Mouse (Mus musculus) adrenal gland, adult (tissue): Measurements from ENCODE around the gene Clic1.
A peak's percentile ranks its signal among the peaks of the same experiment; 100 is the strongest.

Source experiments
- DNase-seq, 2 experiments: peaks; one replicate each; pipeline ENCODE4 v3.0.0; 2022 to 2023; ENCODE audit warnings: low spot score in 1 of 2; ENCODE audit not compliant: inconsistent age in 2 of 2

Clic1 gene

DNA sequence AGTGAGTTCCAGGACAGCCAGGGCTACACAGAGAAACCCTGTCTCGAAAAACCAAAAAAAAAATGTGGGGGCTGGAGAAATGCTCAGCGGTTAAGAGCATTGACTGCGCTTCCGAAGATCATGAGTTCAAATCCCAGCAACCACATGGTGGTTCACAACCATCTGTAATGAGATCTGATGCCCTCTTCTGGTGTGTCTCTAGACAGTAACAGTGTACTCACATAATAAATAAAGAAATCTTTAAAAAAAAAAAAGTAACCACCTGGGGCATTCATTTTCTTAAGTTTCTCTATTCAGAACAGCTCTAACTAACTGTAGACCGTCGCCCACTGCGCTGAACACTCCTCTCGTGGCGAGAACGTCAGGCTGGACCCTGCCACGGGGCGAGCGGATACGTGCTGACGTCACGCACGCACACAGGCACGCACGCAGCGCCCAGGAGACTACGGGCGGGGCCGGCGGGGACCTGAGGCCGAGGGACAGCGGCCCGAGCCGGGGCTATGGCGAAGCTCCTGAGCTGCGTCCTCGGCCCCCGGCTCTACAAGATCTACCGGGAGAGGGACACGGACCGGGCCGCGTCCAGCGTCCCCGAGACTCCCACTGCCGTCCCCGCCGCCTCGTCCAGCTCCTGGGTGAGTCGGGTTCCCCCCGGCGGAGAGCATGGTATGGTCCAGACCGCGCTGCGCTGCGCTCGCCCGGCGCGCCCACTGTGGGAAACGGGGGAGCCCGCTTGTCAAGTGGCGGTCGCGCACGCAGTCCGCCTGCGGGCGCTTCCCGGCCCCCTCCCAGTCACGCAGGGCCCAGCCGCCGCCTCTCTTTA, 39.3 kb downstream of the Clic1 start, which contains the start of gene Abhd16a:
Gene Abhd16a, plus strand, starts transcription at position 439 of the 820 bp plus-strand sequence.
- DNase-seq = peak; percentile 95 to 98

DNA sequence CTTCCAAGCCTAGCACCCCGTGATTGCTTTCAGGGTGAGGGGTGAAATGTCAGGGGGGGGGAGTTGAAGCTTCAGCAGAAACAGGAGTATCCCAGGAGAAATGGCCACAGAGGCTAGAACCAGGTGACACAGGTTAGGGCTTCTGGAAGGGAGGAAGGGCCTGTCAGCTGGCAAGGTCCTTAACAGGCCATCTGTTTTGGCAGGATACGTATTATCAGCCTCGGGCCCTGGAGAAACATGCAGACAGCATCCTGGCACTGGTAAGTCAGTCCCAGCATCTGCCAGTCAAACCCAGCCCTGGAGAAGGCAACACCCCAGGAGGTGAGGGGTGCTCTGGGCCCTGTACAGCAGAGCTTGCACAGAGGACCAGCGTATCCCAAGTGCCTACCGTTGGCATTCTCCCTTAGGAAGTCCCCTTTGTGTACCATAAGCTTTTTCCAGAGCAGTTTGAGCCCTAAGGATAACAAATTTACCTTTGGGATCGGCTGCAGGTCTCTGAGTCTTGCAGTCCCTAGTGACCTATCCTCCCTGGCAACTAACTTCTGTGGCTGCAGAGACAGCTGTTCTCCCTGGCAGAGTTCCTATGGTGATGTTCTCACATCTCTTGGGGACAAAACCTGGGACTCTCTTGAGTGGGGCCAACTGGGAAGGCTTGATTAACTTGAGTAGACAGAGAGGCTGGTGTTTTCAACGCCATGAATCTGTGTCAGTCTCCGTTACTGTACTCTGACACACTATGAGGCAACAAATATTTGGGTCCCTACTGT, 40.6 kb downstream of the Clic1 start:
- DNase-seq = peak; percentile 45 to 69

DNA sequence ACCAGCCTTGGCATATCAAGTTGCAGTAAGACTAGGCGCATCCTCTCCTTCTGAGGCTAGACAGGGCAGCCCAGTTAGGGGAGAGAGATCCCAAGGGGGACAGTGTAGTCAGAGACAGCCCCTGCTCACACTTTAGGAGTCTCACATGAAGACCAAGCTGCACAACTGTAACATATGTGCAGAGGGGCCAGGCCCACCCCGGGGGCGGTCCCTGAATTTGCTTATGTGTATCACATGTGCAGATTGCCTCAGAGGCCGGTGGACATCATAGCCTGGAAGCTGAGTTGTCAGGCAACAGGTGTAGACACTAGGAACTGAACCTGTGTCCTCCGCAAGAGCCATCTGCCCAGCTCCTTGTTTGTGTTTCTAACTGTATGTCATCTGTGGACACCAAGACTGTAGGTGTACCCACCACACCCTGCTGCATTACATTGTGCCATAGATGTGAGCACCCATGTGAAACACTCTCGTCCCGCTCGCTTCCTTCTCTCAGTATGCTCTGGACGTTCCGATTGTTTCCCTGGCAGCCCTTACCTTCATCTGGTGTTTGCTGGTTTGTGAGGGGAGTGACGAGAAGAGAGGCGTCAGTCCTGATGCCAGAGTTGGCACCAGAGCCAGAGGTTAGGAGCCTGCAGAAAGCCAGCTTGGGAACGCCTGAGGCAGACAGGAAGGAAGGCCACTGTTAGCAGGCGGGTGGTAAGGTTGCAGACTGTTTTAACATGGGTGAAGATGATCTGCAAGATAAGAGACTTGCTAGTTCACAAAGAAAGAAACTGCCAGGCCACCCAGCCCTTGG, 42.8 kb downstream of the Clic1 start:
- DNase-seq = no peak

DNA sequence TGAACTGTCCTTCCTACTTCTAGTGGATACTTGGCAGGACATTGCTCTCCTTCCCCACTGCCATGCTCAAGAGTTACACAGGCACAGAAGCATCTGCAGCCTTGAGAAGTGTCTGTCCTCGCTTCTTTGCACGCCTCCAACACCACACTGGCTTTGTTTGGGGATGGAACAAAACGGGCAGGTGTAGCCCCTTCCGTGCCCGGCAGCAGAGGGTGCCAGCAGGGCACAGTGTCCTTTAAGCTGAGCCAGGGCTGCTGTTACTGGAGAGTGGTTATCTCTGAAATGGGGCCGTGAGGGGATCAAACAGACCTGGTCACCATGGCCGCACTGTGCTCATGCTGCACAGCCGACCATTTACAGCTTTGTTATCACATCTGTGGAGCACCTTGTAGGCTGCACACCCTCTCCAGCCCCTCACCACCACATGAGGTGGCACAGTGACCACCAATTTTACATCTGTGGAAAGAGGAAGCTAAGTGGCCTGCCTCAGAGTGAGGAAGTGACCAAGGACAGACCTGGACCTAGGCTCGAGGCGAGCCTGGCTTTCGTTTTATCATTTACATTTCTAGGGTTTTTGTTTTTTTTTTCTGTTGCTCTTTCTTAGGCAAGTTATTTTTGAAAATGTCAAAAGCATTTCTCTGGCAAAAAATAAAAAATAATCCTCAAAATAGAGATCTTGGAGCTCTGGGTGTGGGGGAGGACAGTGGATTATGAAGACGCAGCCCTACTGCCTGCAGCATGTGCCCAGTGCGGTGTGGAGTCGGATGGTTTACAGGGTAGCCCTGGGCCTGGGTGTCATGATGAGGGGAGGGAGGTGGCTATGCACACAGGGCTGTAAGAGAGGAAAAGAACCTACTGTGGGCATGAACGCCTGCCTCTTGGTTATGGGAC, 45.0 kb downstream of the Clic1 start:
- DNase-seq = no peak

DNA sequence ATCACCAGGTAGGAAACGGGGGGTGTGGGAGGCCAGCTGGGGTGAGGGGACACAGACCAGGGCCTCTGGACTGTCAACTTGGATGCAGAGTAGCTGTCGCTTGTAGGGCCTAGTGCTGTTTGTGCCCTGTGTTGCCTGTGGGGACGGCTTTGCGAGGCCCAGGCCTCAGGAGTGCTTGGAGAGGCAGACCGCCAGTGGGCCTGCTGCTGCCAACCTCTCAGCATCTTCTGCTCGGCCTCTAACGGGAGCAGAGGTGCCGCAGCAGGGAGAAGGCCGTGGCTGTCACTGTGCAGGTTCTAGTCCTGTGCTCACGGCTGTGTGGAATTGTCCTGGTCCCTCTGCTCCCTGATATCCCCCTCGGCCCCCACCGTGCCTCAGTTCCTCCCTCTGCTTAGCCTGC, 46.8 kb downstream of the Clic1 start:
- no peak for DNase-seq

DNA sequence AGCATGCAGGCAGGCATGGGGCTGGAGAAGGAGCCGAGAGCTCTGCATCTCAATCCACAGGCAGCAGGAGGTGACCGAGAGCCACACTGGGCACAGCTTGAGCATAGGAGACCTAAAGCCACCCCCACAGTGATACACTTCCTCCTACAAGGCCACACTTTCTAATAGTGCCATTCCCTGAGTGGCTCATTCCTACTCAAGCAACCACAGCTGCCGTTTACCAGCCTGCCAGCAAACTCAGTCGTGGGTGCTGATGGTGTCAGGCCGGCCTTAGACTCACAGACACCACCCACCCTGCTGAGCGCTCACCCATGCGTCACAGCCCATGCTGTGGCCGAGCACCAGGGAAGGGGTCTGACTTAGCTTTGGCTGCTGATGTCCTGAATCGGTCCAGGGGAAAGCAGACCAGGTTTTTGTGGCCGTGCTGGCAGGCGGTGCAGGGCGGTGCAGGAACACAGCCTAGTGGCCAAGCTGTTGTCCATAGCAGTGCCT, 47.4 kb downstream of the Clic1 start:
- no peak for DNase-seq

DNA sequence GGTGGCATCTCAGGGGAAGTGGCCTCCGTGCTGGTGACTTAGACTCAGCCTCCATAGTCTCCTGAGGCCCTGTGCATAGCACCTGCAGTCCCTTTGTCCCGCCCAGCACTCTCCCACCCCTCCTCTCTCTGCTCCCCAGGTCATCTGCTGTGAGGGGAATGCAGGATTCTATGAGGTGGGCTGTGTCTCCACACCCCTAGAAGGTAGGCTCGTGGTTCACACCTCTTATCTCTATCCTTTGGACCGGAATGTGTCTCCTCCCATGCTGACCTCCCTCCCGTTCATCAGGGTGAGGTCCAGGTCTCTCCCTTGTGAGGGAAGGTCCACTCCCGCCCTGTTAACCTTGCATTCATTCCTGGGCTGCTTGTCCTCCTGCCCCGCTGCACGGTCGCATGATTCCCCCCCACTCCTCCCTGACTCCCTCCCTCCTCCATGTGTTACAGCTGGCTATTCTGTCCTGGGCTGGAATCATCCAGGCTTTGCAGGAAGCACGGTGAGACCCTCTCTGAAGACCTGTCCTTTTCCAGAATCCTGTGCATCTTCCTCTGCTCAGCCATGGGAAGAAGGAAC, 50.5 kb downstream of the Clic1 start:
- no peak for DNase-seq

DNA sequence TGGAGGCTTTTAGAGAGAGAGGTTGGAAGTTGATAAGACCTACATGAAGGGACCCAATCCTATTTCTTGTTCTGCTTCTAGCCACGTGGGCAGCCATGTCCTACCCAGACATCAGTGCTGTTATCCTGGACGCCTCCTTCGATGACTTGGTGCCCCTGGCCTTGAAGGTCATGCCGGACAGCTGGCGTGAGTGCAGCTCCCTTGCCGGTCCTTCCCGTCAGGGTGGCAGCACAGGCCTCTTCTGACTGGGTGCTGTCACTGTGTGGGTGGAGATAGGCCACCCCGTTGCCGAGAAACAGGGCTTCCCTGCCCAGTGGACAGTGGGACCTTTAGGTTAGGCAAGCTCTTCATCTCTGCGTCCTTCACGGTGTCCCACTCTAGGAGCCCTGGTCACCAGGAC, 51.4 kb downstream of the Clic1 start:
- peak; percentile 45 to 56 for DNase-seq

DNA sequence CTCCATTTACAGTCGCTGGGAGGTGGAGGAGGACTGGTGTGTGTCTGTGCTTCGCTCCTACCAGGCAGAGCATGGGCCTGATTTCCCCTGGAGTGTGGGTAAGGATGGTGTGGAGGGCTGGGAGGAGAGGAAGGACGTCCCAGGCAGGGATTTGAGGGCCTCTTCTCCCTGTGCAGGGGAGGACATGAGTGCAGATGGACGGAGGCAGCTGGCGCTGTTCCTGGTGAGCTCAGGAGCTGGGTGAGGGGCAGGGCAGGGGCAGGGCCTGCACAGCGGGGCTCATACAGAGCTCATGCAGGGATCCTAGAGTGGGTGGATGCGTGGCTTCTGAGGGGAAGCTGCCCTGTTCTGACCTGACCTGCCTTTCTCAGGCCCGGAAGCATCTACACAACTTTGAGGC, 52.5 kb downstream of the Clic1 start:
- DNase-seq = peak in 1 of 2 experiments; percentile 16

DNA sequence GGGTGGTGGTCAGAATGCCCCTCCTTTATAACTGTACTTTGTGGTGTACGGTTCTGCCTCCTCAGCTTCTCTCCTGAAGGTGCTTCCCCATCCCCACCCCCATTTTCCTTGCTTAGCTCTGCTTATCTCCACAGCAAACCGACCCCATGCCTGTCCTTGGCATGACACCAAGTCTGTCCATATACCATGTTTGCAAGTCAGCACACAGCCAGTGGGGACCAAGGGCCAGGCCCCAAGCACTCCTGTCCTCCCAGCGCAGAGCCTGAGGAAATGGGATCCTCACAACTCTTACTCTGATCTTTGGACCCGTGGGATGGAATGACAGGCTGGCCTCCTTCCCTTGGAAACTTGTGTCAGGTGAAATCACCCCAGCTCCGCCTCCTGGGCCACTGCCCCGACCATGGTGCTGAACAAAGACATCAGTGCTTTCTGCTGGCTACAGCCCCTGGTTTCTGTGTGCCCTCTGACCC, 53.5 kb downstream of the Clic1 start:
- peak in 1 of 2 experiments; percentile 40 for DNase-seq

DNA sequence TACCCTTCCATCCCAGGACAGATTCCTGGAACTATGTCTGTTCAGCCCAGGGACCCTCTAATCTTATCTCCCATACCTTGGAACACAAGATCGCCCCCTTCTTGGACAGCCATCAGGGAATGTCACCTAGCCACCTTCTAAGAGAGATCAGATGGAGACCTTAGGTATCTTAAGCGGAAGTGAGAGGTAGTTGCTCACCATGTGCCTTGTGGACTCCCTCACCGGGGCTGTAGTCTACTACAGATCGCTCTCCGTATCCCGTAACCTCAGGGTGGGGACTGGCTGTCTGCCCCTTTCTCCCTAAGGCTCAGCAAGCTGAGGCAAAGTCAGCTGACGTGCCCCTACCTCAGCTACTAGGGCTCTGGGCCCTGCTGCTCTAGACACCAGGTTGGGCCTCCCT, 54.3 kb downstream of the Clic1 start:
- DNase-seq = no peak

DNA sequence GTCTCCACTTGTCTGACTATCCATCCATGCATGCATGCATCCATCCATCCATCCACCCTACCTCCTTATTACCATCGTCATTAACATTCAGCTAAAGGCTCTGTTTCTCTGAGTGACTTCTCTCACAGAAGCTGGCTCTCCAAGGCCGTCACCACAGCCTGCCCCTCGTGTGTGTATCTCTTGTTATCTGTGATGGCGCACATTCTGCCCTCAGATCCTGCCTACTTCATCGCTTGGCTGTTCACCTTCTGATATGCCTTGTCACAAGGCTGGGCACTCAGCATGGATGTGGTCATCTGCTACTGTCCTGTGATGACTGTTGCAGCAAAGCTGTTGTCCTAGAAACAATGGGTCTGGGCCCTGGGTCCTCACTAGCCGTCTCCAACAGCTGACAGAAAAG, 55.0 kb downstream of the Clic1 start:
- no peak for DNase-seq

DNA sequence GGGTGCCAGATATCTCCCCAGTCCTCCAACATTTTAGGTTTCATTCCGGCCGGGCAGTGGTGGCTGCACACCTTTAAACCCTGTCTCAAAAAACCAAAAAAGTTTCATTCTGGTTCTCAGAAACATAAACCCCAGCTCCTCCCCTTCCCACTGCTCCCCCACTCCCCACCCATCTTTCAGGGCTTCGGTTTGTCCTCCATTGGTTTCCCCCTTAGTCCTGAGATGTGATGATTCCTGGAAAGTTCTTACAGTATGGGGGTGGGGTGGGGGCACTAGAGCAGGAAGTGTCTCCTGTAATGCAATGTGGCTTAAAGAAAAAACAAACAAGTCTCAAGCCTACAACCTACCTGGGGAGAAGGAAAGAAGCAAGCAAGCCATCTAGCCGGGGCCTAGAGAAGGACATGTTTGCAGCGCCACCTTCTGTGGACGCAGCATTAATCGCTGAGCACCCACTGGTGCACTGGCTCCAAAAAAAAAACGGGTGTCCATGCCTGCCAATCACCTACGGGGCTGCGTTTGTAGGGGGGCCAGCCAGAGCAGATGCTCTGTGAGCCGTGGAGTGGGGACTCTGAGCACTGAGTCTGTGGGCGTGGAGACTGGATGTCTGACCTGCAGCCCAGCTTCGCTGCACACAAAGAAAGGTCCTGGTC, 56.1 kb downstream of the Clic1 start:
- peak in 1 of 2 experiments; percentile 60 for DNase-seq

DNA sequence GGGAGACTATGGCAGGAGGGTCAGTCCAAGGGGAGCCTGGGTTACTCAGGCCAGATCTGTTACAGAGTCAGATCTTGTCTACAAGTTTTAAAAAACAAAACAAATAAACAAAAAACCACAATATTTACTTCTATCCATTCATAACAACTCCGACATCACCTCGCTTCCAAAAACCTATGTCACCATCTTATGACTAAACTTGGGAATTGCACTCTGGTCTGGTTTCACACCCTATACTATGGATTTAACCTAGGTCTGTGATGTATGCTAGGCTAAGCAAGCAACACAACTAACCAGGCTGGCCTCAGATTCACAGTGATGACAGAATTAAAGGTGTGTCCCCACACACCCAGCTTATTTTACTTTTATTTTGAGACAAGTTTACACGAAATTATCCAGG, 56.8 kb downstream of the Clic1 start:
- no peak for DNase-seq

DNA sequence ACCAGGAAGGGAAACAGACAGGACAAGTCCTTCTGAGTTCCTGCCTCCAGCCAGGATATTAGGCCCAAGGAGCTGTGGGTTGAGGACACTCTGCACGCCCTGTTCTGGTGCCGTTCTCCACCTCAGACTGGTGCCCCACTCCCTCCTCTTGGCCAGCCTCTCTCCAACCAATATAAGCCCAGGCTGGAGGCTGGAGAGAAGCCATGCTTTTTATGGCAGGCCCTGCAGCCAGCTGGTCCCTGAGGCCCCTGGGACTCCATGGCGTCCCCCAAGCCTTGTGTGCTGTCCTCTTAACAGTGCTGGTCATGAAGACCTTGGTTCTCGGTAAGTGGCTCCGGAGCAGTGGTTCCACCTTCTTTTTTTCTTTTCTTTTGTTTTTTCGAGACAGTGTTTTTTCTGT, 58.3 kb downstream of the Clic1 start, which contains the start of gene Ly6g5c:
Gene Ly6g5c, plus strand, starts transcription at position 183 of the 400 bp plus-strand sequence.
- no peak for DNase-seq
